Mouse (Mus musculus) thymus, adult 18-20 months (tissue): ENCODE results near the gene Sorcs2.
"Not testable (repeated sequence)": the region's sequence is repeated elsewhere in the genome, so short reads cannot be mapped to it uniquely, and the experiment has no call there.

Experiments used
- DNase-seq, 2 experiments: peaks; one replicate each; pipeline ENCODE4 v3.0.0; 2022; ENCODE audit warnings: mixed read lengths in 2 of 2

The Sorcs2 gene

GRCm38 (mm10) chr5:36297246-36297645 is 100.7 kb downstream of the Sorcs2 start:
- no peak for DNase-seq

- DNase-seq, result no peak
Measured at GRCm38 (mm10) chr5:36293109-36293900, 104.6 kb downstream of the Sorcs2 start.

GRCm38 (mm10) chr5:36292321-36292720 is 105.6 kb downstream of the Sorcs2 start:
- no peak for DNase-seq

GRCm38 (mm10) chr5:36291191-36291590 is 106.7 kb downstream of the Sorcs2 start:
- peak; percentile 9 to 17 for DNase-seq

GRCm38 (mm10) chr5:36285405-36285804 is 112.5 kb downstream of the Sorcs2 start:
- DNase-seq, result no peak

- no peak for DNase-seq
Measured at GRCm38 (mm10) chr5:36279896-36280295, 118.0 kb downstream of the Sorcs2 start.

- DNase-seq, result no peak
Measured at GRCm38 (mm10) chr5:36274684-36275394, 123.1 kb downstream of the Sorcs2 start.

- no peak for DNase-seq
Measured at GRCm38 (mm10) chr5:36267194-36267769, 130.7 kb downstream of the Sorcs2 start.

- no peak for DNase-seq
Measured at GRCm38 (mm10) chr5:36260862-36261261, 137.1 kb downstream of the Sorcs2 start.

- no peak for DNase-seq
Measured at GRCm38 (mm10) chr5:36259691-36260124, 138.2 kb downstream of the Sorcs2 start.

- no peak for DNase-seq
Measured at GRCm38 (mm10) chr5:36258387-36259181, 139.4 kb downstream of the Sorcs2 start.

- no peak for DNase-seq
Measured at GRCm38 (mm10) chr5:36257008-36257407, 140.9 kb downstream of the Sorcs2 start.

- no peak for DNase-seq
Measured at GRCm38 (mm10) chr5:36254642-36255516, 143.1 kb downstream of the Sorcs2 start.

GRCm38 (mm10) chr5:36252746-36253504 is 145.0 kb downstream of the Sorcs2 start:
- no peak for DNase-seq

- DNase-seq, result no peak
Measured at GRCm38 (mm10) chr5:36248022-36248421, 149.9 kb downstream of the Sorcs2 start.

GRCm38 (mm10) chr5:36237526-36237925 is 160.4 kb downstream of the Sorcs2 start:
- not testable (repeated sequence) for DNase-seq

GRCm38 (mm10) chr5:36230301-36230780 is 167.6 kb downstream of the Sorcs2 start:
- DNase-seq, result no peak

- DNase-seq, result no peak
Measured at GRCm38 (mm10) chr5:36228405-36229370, 169.3 kb downstream of the Sorcs2 start.

GRCm38 (mm10) chr5:36226296-36226695 is 171.6 kb downstream of the Sorcs2 start:
- no peak for DNase-seq

- no peak for DNase-seq
Measured at GRCm38 (mm10) chr5:36225855-36226254, 172.1 kb downstream of the Sorcs2 start.
